Mouse (Mus musculus): ENCODE data around the gene Pik3r6.

Gene Pik3r6

DNA sequence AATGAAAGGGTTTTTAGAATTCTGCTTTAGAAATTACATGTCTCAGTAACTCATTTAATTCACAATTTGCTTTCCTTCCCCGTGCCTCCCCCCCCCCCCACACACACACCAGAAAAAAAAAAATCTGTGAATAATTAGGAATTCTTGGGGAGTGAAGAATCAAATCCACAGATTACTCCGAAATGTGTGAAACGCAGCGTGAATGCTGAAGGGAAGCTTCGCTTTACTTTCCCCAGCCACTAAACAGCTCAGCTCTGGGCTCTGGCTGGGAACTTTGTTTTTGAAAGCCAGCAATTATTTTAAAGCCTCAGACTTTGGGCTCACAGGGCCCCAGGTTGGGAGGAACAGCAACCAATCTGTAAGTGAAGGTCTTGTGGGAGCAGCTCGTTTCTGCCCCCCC lies 77.7 kb downstream of the Pik3r6 start:
- DNase-seq (ENCODE audit: low spot score in 2 of 2), result no peak

DNA sequence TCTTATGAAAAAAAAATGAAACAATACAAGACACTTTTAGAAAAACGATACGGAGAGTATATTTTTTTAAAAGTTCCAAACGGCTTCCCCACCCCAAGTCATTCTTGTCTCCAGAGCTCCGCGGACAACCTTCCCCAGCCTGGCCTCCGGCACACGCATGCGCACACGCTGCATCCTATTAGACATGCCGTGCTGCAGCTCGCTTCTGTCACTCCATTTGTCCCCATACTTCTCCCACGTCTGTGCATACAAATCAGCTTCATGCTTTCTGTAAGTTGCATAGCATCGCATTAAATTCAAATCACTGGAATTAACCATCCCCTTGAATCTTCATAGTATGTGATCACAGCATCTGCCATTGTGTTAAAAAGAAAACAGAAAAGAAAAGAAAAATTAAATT lies 80.4 kb downstream of the Pik3r6 start:
- peak; percentile 49 to 51 for DNase-seq (ENCODE audit: low spot score in 2 of 2)

DNA sequence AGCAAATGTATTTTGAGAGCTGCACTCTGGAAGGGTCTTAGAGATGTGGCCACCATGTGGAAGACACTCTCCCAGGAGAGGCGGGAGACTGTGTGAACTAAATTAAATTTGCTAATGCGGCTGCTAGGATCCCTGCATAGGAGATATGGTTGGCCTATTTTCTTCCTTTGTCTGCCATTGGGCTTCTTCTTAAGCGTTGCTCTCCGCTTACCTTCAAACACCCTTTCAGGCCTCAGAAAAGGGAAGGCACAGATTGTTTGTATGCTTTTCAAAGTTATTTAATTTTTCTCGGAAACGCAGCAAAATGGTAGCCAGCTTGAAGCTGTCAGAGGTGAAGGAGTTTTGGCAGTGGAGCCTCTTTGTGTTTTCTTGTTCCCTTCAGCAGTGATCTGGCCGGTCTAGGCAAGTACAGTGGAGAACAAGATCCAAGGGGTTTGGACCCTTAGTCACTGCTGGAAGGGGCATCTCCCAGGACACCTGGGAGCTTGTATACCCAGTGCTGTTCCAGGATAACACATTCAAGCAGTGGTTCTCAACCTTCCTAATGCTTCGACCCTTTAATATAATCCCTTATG lies 81.2 kb downstream of the Pik3r6 start:
- no peak for DNase-seq (ENCODE audit: low spot score in 2 of 2)

DNA sequence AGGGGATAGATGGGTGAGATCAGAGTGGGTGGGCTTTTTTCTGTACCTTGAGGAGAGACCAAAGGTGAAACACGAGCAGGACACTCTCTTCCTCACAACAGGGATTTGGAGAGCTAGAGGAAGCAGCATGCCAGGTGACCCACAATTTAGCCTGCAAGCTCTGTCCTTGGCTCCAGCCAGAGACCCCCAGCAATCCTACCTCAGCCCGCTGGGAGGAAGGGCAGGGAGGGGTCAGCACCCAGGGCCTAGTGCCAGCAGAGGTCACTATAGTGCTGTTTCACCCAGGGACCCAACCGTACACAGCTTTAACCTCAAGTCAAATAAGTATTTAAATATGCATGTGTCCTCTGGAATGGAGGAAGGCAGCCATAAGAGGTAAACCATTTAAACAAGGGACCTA lies 83.1 kb downstream of the Pik3r6 start:
- DNase-seq (ENCODE audit: low spot score in 2 of 2), result no peak

DNA sequence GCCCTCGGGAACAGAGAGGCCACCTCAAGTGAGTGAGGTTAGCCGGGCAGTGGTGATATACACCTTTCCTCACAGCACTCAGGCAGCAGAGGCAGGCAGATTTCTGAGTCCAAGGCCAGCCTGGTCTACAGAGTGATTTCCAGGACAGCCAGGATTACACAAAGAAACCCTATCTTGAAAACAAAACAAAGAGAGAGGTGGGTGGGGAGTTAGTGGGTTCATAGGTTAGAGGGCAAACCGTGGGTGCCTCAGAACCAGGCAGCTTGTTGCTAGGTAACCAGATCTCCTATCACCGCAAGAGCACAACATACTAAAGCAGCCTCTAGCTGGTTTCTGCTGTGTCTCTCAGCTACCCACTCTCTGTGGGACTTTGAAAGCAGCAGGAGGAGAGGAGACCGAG lies 83.9 kb downstream of the Pik3r6 start, which contains the start of gene Ccdc42:
TSS of gene Ccdc42 (plus strand) at position 301 of the 400 bp plus-strand sequence.
- no peak for DNase-seq (ENCODE audit: low spot score in 2 of 2)

DNA sequence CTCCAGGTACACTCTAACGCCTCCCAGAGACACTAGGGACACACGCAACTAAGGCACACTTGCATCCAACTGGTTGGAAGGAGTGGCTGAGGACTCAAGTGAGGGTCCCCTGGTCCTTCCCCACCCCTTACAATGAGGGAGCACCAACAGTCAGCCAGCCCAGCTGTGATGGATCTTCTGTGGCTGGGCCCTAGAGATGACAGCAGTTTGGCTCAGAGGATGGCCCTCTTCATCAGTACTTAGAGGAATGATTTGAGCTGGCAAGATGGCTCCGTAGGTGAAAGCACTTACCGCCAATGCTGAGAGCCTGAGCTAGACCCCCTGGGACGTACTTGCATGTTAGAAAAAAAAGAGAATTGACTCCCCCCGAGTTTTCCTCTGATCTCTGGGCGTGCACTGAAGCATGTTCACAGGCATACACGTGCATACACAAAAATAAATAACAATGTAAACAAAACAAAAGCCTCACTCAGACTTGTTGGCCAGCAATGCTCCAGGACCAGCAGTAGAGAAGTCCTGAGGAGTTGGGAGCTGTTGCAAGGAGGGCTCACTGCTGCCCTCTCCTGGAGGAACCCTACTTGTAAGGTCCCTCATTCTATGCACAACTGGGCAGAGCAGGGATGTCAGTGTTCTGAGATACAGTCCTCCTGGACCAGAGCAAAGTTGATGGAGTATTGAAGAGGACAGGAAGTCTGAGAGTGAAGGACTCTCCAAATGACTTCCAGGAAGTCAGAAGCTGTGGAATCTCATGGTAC lies 86.4 kb downstream of the Pik3r6 start:
- DNase-seq (ENCODE audit: low spot score in 2 of 2), result peak; percentile 25 to 88

DNA sequence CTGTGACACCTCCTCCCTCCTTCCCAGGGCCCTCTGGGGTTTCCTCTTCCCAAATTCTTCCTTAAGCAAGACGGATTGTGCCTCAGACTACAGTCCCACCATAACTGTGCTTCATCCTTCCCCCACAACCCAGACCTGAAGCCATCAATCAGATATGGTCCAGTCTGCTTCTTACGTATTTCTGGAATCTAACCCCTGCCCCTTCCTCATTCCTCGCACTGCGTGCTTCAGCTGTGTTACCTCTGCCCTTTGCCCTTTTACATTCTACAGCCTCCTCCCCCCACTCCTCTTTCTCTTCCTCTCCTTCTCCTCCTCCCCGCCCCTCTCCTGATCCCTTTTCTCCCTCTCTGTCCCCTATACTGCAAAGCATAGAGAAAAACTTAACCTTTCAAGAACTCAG lies 88.9 kb downstream of the Pik3r6 start:
- DNase-seq (ENCODE audit: low spot score in 2 of 2), result no peak

DNA sequence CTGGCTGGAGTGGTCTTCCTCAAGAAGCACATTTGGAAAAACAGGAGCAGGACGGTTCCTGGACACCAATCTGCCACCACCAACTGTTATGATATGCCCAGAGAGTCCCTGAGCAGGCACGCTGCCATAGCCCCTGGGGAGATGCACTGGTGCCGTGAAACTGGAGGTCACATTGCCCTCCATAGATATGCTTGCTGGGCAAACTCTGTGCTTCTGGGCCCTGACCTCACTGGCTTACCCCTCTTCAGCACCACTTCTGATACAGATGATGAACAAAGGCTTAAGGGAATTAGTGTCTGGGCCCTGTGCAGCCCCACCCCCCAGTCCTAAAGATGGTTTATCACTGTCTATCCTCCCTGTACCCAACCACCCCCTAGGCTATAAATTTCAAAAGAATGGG lies 90.4 kb downstream of the Pik3r6 start:
- DNase-seq (ENCODE audit: low spot score in 2 of 2), result no peak

DNA sequence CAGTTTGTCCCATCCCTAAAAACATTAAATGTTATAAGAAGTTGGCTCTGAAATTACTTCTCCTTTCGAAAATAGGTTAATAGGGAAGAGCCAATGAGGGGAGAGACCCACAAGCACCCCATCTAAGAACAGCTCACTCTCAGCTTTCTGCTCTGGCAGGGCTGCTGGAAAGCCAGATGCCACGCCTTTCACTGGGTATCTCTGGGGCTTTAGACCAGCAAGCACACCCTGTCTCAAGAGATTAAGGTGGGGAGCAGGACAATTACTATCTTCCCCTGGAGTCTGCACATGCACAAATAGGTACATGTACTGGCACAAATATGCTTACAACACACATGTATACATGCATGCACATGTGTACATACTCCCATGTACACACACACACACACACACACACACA lies 95.1 kb downstream of the Pik3r6 start:
- DNase-seq (ENCODE audit: low spot score in 2 of 2), result no peak

DNA sequence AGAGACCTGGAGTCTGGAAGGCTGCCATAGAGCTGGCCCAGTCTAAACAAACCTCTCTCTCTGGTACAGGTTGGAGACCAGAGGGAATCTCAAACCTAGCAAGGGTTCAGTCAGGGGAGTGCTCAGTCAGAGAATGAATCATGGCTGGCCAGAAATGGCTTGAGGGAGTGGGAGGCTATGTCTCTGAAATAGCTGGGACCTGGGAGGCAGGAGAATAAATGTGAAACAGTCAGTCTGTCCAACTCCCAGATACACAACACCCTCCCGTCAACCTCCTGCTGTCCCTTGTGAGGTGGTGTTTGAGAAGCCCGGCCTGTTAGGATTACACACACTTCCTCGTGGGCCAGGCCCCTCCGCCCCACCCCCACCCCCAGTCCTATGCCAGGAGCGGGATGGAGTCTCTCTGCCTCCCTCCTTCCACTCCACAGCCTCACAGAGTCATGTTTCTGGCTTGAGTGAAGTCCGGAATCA lies 97.8 kb downstream of the Pik3r6 start:
- peak in 1 of 2 experiments; percentile 41 for DNase-seq (ENCODE audit: low spot score in 2 of 2)

DNA sequence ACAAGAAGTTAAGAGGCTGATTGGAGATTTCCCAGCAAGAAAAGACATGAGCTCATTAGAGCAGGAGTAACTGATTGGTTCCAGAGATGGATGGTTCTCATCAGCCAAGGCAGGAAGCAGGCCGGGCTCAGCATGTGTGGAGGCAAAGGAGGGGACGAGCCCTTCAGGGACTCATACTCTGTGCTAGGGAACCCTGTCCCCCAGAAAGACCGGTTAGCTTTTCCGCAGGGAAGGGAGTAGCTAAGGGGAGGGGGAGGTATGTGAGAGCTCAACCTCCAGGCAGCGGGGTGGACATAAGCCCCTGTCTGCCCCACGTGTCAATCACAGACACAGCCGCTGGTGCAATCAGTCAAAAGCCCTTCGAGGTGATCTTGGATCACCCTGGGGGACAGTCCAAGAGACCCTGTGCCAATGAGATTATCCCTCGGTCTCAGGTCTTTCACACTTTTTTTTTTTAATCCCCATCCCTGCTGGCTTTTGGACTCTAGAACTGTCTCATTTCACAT lies 98.7 kb downstream of the Pik3r6 start:
- no peak for DNase-seq (ENCODE audit: low spot score in 2 of 2)
